Mouse (Mus musculus) stomach, postnatal 0 days (tissue): Measurements from ENCODE around the gene Rasal3.
A peak's percentile ranks its signal among the peaks of the same experiment; 100 is the strongest.

Experiments
- CTCF ChIP-seq: IDR thresholded peaks from 2 replicates; pipeline ENCODE4 v1.5.1; 2016; ENCODE audit warnings: antibody characterized with exemption, low read depth, mild to moderate bottlenecking, moderate library complexity
- EP300 ChIP-seq: optimal IDR thresholded peaks from 2 replicates; pipeline ENCODE3; 2016; ENCODE audit warnings: antibody characterized with exemption

GRCm38 (mm10) chr17:32386659-32387432, 16.5 kb downstream of the Rasal3 start:
- no peak for TF ChIP-seq EP300
- TF ChIP-seq CTCF = peak; percentile 73
